Mouse (Mus musculus): Measurements from ENCODE around the gene Gm3667. TPM values are rescaled to one million over a fixed set of nuclear protein-coding genes. Genes with fewer than 3 reads are reported as not detected.
"Not testable (repeated sequence)": the region's sequence is repeated elsewhere in the genome, so short reads cannot be mapped to it uniquely, and the experiment has no call there.

The Gm3667 gene
- total RNA-seq (2014; rRNA removed), result not detected in 2 replicates
- not detected in 2 replicates for polyA plus RNA-seq (2012; rRNA removed)

GRCm38 (mm10) chr14:6889521-6890012 is at the start of gene Gm3667:
Gene Gm3667, minus strand, starts transcription at chr14:6889962.
- WGBS, result 1% methylated on average over 33 of the region's 43 CpGs
- not testable (repeated sequence) for H3K9ac ChIP-seq (ENCODE audit: low read depth, low read length); H3K4me3 ChIP-seq (ENCODE audit: insufficient read depth, low read depth, low read length); H3K4me1 ChIP-seq (ENCODE audit: control insufficient read depth, insufficient read depth, low read length); H3K36me3 ChIP-seq (ENCODE audit: control insufficient read depth, insufficient read depth, low read length); H3K27me3 ChIP-seq (ENCODE audit: control insufficient read depth, insufficient read depth, low read length); H3K27ac ChIP-seq (replicated peaks; ENCODE audit: insufficient read depth, low read depth, low read length); H3K79me2 ChIP-seq (ENCODE audit: control insufficient read depth, insufficient read depth, low read length); DNase-seq (ENCODE audit: extremely low read depth, low read depth, low spot score)

DNA sequence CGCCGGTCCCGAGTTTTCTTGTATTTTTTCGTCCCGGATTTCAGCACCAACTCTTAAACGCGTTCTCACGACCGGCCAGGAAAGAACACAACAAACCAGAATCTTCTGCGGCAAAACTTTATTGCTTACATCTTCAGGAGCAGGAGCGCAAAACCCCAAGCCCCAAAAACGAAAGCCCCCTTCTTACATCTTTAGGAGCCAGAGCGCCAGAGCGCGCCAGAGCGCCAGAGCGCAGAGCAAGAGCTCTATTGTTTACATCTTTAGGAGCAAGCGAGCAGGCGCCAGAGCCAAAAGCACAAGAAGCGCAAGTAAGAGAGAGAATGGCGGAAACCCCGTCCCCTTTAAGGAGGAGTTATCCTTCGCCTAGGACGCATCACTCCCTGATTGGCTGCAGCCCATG is 10.1 kb upstream of the Gm3667 start:
- not testable (repeated sequence) for H3K9ac ChIP-seq (ENCODE audit: low read depth, low read length); DNase-seq (ENCODE audit: extremely low read depth, low read depth, low spot score); H3K27me3 ChIP-seq (ENCODE audit: control insufficient read depth, insufficient read depth, low read length); H3K79me2 ChIP-seq (ENCODE audit: control insufficient read depth, insufficient read depth, low read length); H3K4me3 ChIP-seq (ENCODE audit: insufficient read depth, low read depth, low read length); H3K36me3 ChIP-seq (ENCODE audit: control insufficient read depth, insufficient read depth, low read length); H3K27ac ChIP-seq (replicated peaks; ENCODE audit: insufficient read depth, low read depth, low read length); H3K4me1 ChIP-seq (ENCODE audit: control insufficient read depth, insufficient read depth, low read length)
- WGBS, result 98% methylated on average over 20 of the region's 24 CpGs

DNA sequence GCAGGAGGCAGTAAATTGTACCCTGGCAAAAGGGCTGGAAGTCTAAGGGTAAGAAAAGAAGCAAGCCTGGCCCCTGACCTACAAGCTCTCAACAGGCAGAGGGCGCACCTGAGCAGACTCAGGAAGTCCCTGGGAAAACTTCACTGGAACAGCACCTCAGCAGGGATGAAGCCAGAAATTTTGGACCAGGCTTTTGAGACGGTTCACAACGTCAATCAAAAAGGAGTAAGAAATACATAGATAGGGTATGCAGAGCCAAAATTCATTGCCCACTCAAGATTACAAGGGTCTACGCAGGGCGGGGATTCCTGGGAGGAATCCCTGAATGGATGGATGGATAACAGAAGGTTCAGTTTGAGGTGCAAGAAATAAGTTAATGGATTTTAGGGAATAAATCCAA is 951 bp downstream of the Gm3667 start:
- not testable (repeated sequence) for H3K27ac ChIP-seq (replicated peaks; ENCODE audit: insufficient read depth, low read depth, low read length); H3K9ac ChIP-seq (ENCODE audit: low read depth, low read length); H3K79me2 ChIP-seq (ENCODE audit: control insufficient read depth, insufficient read depth, low read length); H3K4me1 ChIP-seq (ENCODE audit: control insufficient read depth, insufficient read depth, low read length); H3K27me3 ChIP-seq (ENCODE audit: control insufficient read depth, insufficient read depth, low read length); DNase-seq (ENCODE audit: extremely low read depth, low read depth, low spot score); H3K4me3 ChIP-seq (ENCODE audit: insufficient read depth, low read depth, low read length); H3K36me3 ChIP-seq (ENCODE audit: control insufficient read depth, insufficient read depth, low read length)
- WGBS, result 16% methylated on average over 5 of the region's 5 CpGs

DNA sequence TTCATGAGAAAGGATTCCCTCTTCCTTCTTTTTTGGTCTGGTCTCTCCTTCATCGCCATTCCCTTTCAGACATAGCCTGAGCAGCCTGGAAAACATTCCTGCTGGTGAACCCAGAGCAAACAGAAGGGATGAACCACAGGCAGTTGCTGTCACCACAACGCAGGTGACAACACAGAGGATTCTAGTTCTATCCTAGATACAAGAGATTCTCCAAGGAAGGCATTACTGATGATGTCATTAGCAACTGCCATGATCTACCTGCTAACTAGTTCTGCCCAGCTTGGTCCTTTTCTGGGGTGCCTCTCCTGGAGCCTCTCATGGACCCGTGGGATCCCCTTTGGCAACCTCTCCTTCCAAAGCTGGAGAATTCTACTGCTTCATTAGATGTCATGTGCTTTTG is 49.6 kb downstream of the Gm3667 start, which contains the start of gene Gm3642:
TSS of gene Gm3642 (minus strand) at position 101 of the 400 bp plus-strand sequence.
- not testable (repeated sequence) for H3K79me2 ChIP-seq (ENCODE audit: control insufficient read depth, insufficient read depth, low read length); H3K4me1 ChIP-seq (ENCODE audit: control insufficient read depth, insufficient read depth, low read length); H3K4me3 ChIP-seq (ENCODE audit: insufficient read depth, low read depth, low read length); H3K9ac ChIP-seq (ENCODE audit: low read depth, low read length); H3K36me3 ChIP-seq (ENCODE audit: control insufficient read depth, insufficient read depth, low read length); H3K27me3 ChIP-seq (ENCODE audit: control insufficient read depth, insufficient read depth, low read length); H3K27ac ChIP-seq (replicated peaks; ENCODE audit: insufficient read depth, low read depth, low read length); DNase-seq (ENCODE audit: extremely low read depth, low read depth, low spot score)
- WGBS, result no CpG with 5 or more reads among the region's 3 CpGs

DNA sequence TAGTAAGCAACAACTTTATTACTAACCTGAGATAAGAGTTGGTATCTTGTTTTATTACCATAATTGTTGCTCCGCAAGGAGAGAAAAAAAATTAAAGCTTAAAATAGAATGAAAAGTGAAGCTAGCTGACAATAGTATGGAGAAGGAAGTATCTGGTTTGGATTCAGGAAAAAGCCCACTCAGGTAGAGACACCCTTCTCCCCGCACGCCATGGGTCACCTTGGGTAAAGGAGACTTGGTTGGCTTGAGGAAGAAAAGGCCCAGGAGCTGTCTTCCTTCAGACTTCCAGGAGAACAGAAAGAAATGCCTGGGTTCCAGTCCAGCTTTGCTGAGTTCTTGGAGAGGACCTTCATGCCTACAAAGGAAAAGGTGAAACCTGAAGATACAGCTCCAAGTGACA is 66.5 kb downstream of the Gm3667 start:
- H3K4me3 ChIP-seq (ENCODE audit: insufficient read depth, low read depth, low read length); H3K79me2 ChIP-seq (ENCODE audit: control insufficient read depth, insufficient read depth, low read length); H3K36me3 ChIP-seq (ENCODE audit: control insufficient read depth, insufficient read depth, low read length); H3K4me1 ChIP-seq (ENCODE audit: control insufficient read depth, insufficient read depth, low read length); H3K27ac ChIP-seq (replicated peaks; ENCODE audit: insufficient read depth, low read depth, low read length); H3K9ac ChIP-seq (ENCODE audit: low read depth, low read length); DNase-seq (ENCODE audit: extremely low read depth, low read depth, low spot score); H3K27me3 ChIP-seq (ENCODE audit: control insufficient read depth, insufficient read depth, low read length): not testable (repeated sequence)
- WGBS, result 79% methylated on average over 3 of the region's 3 CpGs

Other genes with a start within 250 kb of the Gm3667 start
- gene Gm10251, start 205.8 kb downstream of the Gm3667 start, total RNA-seq (2014; rRNA removed), result not detected in 2 replicates
- gene Gm10251, start 205.8 kb downstream of the Gm3667 start, polyA plus RNA-seq (2012; rRNA removed), result not detected in 2 replicates
- gene Gm8050, start 169.7 kb downstream of the Gm3667 start, total RNA-seq (2014; rRNA removed), result not detected in 2 replicates
- not detected in 2 replicates for gene Gm8050, start 169.7 kb downstream of the Gm3667 start, polyA plus RNA-seq (2012; rRNA removed)
- gene Gm3636, start 147.6 kb downstream of the Gm3667 start, total RNA-seq (2014; rRNA removed), result not detected in 2 replicates
- gene Gm3636, start 147.6 kb downstream of the Gm3667 start, polyA plus RNA-seq (2012; rRNA removed), result not detected in 2 replicates
- not detected in 2 replicates for gene Gm8362, start 115.6 kb downstream of the Gm3667 start, total RNA-seq (2014; rRNA removed)
- not detected in 2 replicates for gene Gm8362, start 115.6 kb downstream of the Gm3667 start, polyA plus RNA-seq (2012; rRNA removed)
- not detected in 2 replicates for gene Gm3642, start 49.7 kb downstream of the Gm3667 start, total RNA-seq (2014; rRNA removed)
- gene Gm3642, start 49.7 kb downstream of the Gm3667 start, polyA plus RNA-seq (2012; rRNA removed), result not detected in 2 replicates
- gene Gm6356, start 83.9 kb upstream of the Gm3667 start, total RNA-seq (2014; rRNA removed), result not detected in 2 replicates
- gene Gm6356, start 83.9 kb upstream of the Gm3667 start, polyA plus RNA-seq (2012; rRNA removed), result not detected in 2 replicates
- gene Gm10406, start 137.5 kb upstream of the Gm3667 start, total RNA-seq (2014; rRNA removed), result not detected in 2 replicates
- not detected in 2 replicates for gene Gm10406, start 137.5 kb upstream of the Gm3667 start, polyA plus RNA-seq (2012; rRNA removed)
- not detected in 2 replicates for gene Gm3685, start 155.0 kb upstream of the Gm3667 start, total RNA-seq (2014; rRNA removed)
- gene Gm3685, start 155.0 kb upstream of the Gm3667 start, polyA plus RNA-seq (2012; rRNA removed), result not detected in 2 replicates
- gene Gm3696, start 210.7 kb upstream of the Gm3667 start, total RNA-seq (2014; rRNA removed), result not detected in 2 replicates
- not detected in 2 replicates for gene Gm3696, start 210.7 kb upstream of the Gm3667 start, polyA plus RNA-seq (2012; rRNA removed)
- gene Gm6676, start 235.4 kb upstream of the Gm3667 start, total RNA-seq (2014; rRNA removed), result not detected in 2 replicates
- not detected in 2 replicates for gene Gm6676, start 235.4 kb upstream of the Gm3667 start, polyA plus RNA-seq (2012; rRNA removed)

Measured in liver, adult 2 months (tissue).